Mouse (Mus musculus) erythroblast, embryonic 14.5 days (primary cell): ENCODE measurements around the gene Kctd20. TPM values are rescaled to one million over a fixed set of nuclear protein-coding genes. Genes with fewer than 3 reads are reported as not detected.

Experiments
- H3K27me3 ChIP-seq: 2 replicates; pipeline ENCODE4 v1.6.1; 2012; ENCODE audit warnings: inconsistent platforms; ENCODE audit not compliant: control insufficient read depth
- H3K36me3 ChIP-seq: 2 replicates; pipeline ENCODE4 v1.6.1; 2012; ENCODE audit warnings: mild to moderate bottlenecking, inconsistent platforms; ENCODE audit not compliant: control insufficient read depth
- H3K4me1 ChIP-seq: 2 replicates; pipeline ENCODE4 v1.6.1; 2012; ENCODE audit warnings: inconsistent platforms; ENCODE audit not compliant: control insufficient read depth
- H3K4me3 ChIP-seq: replicated peaks from 2 replicates; pipeline ENCODE3; 2012; ENCODE audit warnings: moderate library complexity, mild to moderate bottlenecking, inconsistent platforms
- H3K9me3 ChIP-seq: 2 replicates; pipeline ENCODE4 v1.6.1; 2012; ENCODE audit warnings: low read length, inconsistent platforms, mixed read lengths; ENCODE audit not compliant: control insufficient read depth
- GATA1 ChIP-seq: IDR thresholded peaks from 2 replicates; pipeline ENCODE4 v1.6.1; 2012; ENCODE audit warnings: low read length, inconsistent platforms, mixed read lengths
- TAL1 ChIP-seq: IDR thresholded peaks from 3 replicates; pipeline ENCODE4 v1.6.1; 2012; ENCODE audit warnings: low read length, inconsistent platforms, mixed read lengths
- polyA plus RNA-seq: library from polyadenylated mRNA; stranded (reverse); fragments of >175 nt; gene quantifications from 2 replicates; pipeline ENCODE4 v1.2.3, GENCODE M21; 2012

Gene Kctd20
- polyA plus RNA-seq, 1 experiment: 19.7 TPM

GRCm38 (mm10) chr17:28943740-28944139 is 8.0 kb upstream of the Kctd20 start, which contains the start of gene Pxt1:
TSS of gene Pxt1 (minus strand) at chr17:28943840.
- Histone ChIP-seq H3K4me1 (peaks cover 27% of the 10 kb centered on the region), H3K4me3 (no peak within 1 kb of the TSS), H3K9me3 (peaks cover 28% of the 10 kb centered on the region), H3K27me3 (peaks cover 12% of the 10 kb centered on the region), H3K36me3 (no peaks in the 10 kb centered on the region)
- no peak for TF ChIP-seq TAL1
- TF ChIP-seq GATA1: no peak

- TF ChIP-seq GATA1 (no peak), TAL1 (no peak)
- Histone ChIP-seq H3K27me3 (peaks cover 12% of the 10 kb centered on the region), H3K4me1 (peaks cover 27% of the 10 kb centered on the region), H3K9me3 (peaks cover 28% of the 10 kb centered on the region), H3K36me3 (no peaks in the 10 kb centered on the region), H3K4me3 (no peak overlapping the region)
Observed at GRCm38 (mm10) chr17:28944481-28944880, 7.3 kb upstream of the Kctd20 start.

GRCm38 (mm10) chr17:28947011-28947939 is 4.5 kb upstream of the Kctd20 start:
- peaks cover 26% of the 10 kb centered on the region for H3K4me1 ChIP-seq
- no peaks in the 10 kb centered on the region for H3K36me3 ChIP-seq
- no peak for TF ChIP-seq TAL1
- no peak for TF ChIP-seq GATA1
- peaks cover 12% of the 10 kb centered on the region for H3K27me3 ChIP-seq
- H3K9me3 ChIP-seq: peaks cover 13% of the 10 kb centered on the region
- no peak overlapping the region for H3K4me3 ChIP-seq

GRCm38 (mm10) chr17:28948661-28949060 is 3.1 kb upstream of the Kctd20 start:
- H3K4me3 ChIP-seq: no peak overlapping the region
- H3K27me3 ChIP-seq: peaks cover 12% of the 10 kb centered on the region
- peaks cover 13% of the 10 kb centered on the region for H3K9me3 ChIP-seq
- peaks cover 25% of the 10 kb centered on the region for H3K4me1 ChIP-seq
- peaks cover under 1% of the 10 kb centered on the region for H3K36me3 ChIP-seq
- no peak for TF ChIP-seq TAL1
- no peak for TF ChIP-seq GATA1

GRCm38 (mm10) chr17:28950751-28951150 is 999 bp upstream of the Kctd20 start:
- Histone ChIP-seq H3K36me3 (peaks cover 20% of the 10 kb centered on the region), H3K27me3 (peaks cover 12% of the 10 kb centered on the region), H3K4me1 (peaks cover 35% of the 10 kb centered on the region), H3K9me3 (peaks cover 13% of the 10 kb centered on the region), H3K4me3 (no peak overlapping the region)
- TF ChIP-seq TAL1: no peak
- TF ChIP-seq GATA1: no peak

GRCm38 (mm10) chr17:28953251-28953650 is 1.5 kb downstream of the Kctd20 start:
- Histone ChIP-seq H3K4me3 (peak overlapping the region; percentile 73), H3K36me3 (peaks cover 45% of the 10 kb centered on the region), H3K27me3 (no peaks in the 10 kb centered on the region), H3K4me1 (peaks cover 48% of the 10 kb centered on the region), H3K9me3 (peaks cover 6% of the 10 kb centered on the region)
- TF ChIP-seq GATA1 (no peak), TAL1 (no peak)

GRCm38 (mm10) chr17:28954416-28954815 is 2.7 kb downstream of the Kctd20 start:
- H3K9me3 ChIP-seq: peaks cover 6% of the 10 kb centered on the region
- peak overlapping the region; percentile 73 for H3K4me3 ChIP-seq
- H3K4me1 ChIP-seq: peaks cover 52% of the 10 kb centered on the region
- no peaks in the 10 kb centered on the region for H3K27me3 ChIP-seq
- TF ChIP-seq GATA1: no peak
- H3K36me3 ChIP-seq: peaks cover 56% of the 10 kb centered on the region

- H3K9me3 ChIP-seq: peaks cover 6% of the 10 kb centered on the region
- H3K27me3 ChIP-seq: no peaks in the 10 kb centered on the region
- peaks cover 100% of the 10 kb centered on the region for H3K36me3 ChIP-seq
- no peak for TF ChIP-seq GATA1
- TF ChIP-seq TAL1: no peak
- H3K4me1 ChIP-seq: peaks cover 33% of the 10 kb centered on the region
- no peak overlapping the region for H3K4me3 ChIP-seq
Observed at GRCm38 (mm10) chr17:28960597-28960996, 8.8 kb downstream of the Kctd20 start.

- peaks cover 100% of the 10 kb centered on the region for H3K36me3 ChIP-seq
- H3K4me3 ChIP-seq: no peak overlapping the region
- TF ChIP-seq TAL1: no peak
- no peaks in the 10 kb centered on the region for H3K27me3 ChIP-seq
- H3K4me1 ChIP-seq: peaks cover 27% of the 10 kb centered on the region
- H3K9me3 ChIP-seq: no peaks in the 10 kb centered on the region
Observed at GRCm38 (mm10) chr17:28961596-28961995, 9.8 kb downstream of the Kctd20 start.
